Mouse (Mus musculus) megakaryocyte, embryonic 14.5 days (primary cell): Measurements from ENCODE around the gene Garnl3.

Source experiments
- FLI1 ChIP-seq: IDR thresholded peaks from 2 replicates; pipeline ENCODE4 v1.6.1; 2012; ENCODE audit warnings: low read length, inconsistent platforms, mixed read lengths
- GATA1 ChIP-seq: IDR thresholded peaks from 3 replicates; pipeline ENCODE4 v1.6.1; 2012; ENCODE audit warnings: mixed read lengths, low read length, inconsistent platforms, borderline replicate concordance

DNA sequence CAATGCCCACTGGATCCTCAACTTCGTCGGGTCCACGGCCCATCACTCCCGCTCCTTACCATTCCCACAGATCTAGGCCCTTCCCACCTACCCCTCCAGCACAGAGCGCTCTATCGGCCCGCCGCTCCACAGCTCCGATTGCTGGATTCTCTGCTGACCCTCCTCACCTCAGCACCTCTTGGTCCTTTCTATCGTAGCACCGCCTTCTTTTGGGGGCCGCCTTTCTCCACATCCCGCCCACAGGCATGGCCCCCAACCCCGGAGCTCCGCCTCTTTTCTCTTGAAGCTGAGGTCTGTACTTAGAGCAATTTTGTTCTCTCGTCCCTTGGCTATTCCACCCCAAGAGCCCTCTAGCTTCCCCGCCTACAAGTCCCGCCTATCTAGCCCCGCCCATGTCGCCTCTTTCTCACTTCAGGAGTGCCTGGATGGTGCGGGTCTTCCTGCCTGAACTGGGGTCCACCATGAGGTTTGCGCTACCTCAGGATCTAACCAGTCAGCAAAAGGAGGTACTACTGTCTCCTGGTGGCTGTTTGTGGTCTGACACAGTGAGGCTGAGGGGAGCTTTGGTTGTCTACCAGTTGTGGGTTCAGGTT lies at the start of gene Garnl3:
- no peak for TF ChIP-seq GATA1
- no peak for TF ChIP-seq FLI1
